Mouse (Mus musculus) layer of hippocampus, adult 9-11 months (tissue): ENCODE data around the gene Gast.

ENCODE experiments used
- DNase-seq: peaks from one replicate; pipeline ENCODE4 v3.0.0; 2022

Gast gene

DNA sequence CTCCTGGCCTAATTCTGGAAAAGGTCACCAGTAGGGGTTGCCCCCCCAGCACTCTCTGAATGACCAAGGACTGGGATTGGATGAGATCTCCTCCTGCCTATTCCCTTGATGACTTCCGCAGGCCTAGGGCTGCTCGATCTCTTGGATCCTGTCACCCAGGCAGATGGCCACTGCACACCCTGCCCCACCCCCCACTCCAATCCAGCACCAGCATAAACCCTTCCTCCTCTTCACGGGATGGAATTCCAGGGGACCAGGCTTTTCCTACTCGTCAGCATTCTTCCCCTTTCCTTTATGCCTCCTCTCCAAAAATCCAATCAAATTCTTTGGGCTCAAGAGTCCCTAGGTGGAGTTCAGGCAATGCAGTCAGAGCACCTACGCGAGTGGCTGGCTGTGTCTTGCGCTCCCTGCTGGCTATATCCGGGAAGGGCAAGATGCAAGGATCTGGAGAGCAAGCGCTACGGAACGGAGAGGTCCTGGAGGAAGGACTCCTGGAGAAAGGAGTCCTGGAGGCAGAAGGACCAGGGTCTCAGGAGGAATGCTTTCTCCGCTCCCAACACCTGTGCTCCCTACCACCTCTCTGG lies 28.9 kb downstream of the Gast start:
- DNase-seq: no peak

DNA sequence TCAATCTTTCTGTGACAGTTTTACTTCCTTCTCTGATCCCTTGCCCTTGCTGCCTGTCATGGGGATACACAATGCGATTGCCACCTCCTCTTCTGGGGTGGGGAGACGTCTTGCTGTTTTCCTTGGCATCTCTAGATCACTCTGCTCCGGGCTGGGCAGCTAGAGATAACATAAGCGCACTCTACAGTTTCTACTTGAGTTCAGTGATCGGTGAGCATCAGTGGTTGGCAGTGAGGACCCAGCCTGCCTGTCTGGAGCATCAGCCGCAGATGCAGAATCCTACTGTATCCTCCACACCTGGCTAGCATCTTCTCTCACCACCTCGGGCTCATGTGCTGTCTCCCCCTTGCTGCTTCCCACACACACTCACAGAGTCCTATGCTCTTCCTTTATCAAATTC lies 34.9 kb downstream of the Gast start:
- DNase-seq: no peak

DNA sequence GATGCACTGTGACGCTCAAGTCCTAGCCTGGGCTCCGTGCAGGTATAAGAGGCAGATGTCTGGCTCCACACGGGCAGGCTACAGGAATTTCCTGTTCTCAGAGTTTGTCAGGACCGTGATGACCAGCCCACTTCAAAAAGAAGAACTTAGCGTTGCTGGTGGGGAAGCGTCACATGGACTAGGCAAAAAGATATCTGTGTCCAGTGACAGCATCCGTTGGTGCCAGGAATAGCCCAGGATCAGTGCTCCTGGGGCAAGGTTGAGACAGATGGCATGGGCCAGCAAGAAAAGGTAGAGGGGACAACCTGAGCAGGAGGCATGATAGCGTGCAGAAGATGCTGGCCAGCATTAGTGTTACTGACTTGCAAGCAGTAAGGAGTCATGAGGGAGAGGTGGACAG lies 35.6 kb downstream of the Gast start:
- DNase-seq: no peak

DNA sequence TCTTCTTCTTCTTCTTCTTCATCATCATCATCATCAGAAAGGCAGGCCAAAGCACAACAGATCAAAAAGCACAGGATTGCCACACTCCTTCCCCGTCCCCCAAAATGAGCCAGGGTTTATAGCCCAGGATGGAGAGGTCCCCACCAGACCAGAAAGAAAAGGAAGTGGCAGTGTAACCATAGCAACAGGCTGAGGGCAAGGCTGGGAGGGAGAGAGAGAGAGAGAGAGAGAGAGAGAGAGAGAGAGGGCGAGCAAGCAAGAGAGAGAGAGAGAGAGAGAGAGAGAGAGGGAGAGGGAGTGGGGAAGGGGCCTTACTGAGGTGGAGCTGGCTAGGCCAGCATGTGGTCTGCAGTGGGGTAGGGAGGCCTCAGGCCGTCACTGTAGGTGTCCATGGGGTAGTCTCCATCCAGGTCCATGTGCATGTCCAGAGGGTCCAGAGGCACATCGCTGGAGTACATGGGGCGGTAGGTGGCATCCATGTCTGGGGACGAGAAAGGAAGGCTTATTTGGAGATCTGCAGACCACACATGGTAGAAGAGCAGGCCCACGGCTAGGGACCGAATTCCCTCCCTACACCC lies 37.9 kb downstream of the Gast start:
- DNase-seq: no peak

DNA sequence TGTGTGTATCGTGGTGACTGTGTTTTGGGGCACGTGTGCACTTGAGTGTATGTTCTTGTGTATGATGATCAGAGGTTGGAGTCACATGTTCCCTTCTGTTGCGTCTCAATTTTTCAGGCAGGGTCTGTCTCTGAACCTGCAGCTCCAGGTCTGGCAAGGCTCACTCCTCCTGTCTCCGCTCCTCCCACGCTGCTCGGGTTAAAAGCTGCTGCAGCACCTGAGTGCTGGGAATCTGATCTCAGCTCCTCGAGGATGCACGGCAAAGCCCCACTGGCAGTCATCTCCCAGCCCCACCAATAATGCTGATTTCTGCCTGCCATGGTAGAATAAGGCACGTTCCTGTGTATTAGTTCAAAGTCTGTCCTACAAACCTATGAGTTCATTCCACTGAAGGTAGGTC lies 40.9 kb downstream of the Gast start:
- no peak for DNase-seq

DNA sequence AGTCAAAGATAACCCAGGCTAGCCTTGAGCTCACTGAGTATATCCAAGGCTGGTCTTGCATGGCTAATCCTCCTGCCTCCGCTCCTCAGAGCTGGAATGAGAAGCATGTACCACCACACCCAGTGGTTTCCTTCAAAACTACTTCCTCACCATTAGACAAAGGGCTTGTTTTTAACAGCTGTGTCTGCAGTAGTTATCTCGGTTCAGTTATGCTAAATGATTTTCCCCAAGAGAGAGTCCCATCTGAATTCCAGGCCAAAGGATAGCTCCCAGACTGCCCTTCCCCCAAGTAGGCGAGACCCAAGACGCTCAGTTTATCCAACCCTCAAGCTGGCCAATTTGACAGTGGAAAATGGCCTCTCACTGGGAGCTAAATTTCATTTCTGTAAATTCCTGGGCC lies 41.8 kb downstream of the Gast start:
- DNase-seq: no peak

DNA sequence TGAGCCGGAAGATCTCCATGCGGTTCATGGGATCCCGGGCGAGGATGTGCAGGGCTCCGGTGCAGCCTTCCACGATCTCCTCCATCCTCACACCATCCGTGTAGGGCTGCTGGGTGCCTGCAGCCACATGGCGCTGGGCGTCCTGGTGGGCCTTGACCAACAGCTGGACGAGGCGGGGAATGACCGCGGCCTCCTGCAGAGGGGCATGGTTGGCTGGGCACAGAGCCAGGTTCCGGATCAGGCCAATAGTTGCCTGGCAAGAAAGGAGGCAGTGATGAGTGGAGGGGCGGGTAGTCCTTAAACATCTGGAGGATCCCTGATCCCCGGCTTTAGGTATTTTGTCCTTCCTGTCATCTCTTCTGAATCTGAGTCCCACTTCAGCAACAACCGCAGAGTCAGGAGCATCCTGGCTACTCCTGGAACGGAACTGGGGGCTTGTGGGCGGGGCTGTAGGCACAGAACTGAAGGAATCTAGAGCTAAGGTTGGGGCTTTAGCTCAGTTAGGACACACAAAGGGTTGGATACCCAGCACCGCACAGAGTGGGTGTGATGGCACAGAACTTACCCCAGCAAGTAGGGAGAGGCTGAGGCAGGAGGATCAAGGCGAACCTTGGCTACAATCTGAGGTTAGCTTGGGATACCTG lies 42.7 kb downstream of the Gast start:
- no peak for DNase-seq

DNA sequence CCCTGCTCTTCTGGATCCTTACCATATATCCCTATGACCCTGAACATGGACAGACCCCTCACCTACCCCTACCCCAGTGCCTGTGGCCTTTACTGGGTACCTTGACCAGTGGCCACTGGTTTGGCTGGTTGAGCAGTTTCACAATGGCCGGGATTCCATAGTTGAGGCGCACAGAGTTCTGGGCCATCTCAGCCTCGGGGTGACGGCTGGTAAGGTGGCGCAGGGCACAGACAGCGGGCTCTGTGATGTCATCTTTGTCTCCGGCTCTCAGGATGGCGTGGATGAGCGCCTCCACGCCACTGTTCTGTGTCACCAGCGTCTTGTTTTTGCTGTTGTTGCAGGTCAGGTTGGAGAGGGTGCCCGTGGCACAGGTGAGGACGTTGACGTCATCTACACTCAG lies 43.8 kb downstream of the Gast start:
- DNase-seq: no peak

DNA sequence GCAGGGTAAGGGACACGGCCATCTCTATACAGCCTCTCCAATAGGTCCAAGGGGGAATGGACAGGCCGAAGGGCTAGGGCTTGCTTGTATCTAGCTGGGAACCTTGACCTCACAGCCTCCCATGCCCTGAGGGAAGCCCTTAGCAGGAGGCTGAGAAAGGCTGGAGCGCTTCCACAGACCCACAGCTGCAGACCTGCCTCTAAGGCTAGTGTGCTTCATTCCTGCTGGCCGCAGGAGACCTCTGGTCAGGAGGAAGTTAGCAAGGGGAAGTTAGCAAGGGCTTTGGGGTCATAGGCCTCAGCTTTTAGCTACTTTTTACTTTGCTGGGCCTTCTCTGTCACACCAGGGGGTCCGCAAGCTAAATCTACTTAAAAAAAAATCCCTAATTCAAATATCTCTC lies 44.2 kb downstream of the Gast start:
- DNase-seq: no peak

DNA sequence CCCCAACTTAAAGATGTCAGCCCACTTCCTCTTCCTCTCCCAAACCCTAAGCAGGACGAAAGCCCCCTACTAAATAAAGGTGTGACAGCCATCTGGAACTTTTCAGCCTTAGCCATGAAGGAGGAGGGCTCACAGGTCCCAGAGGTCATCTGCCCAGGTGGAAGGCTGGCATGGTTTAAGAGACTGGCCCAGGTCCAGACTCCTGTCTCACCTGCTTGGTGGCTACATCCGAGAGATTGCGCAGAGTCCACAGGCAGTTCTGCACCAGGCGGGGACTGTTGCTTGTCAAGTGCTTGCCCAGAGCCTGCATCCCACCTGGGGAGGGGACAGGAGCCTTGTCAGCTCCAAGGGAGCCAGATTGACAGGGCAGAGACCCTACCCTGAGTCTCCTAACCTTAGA lies 45.1 kb downstream of the Gast start:
- DNase-seq: no peak

DNA sequence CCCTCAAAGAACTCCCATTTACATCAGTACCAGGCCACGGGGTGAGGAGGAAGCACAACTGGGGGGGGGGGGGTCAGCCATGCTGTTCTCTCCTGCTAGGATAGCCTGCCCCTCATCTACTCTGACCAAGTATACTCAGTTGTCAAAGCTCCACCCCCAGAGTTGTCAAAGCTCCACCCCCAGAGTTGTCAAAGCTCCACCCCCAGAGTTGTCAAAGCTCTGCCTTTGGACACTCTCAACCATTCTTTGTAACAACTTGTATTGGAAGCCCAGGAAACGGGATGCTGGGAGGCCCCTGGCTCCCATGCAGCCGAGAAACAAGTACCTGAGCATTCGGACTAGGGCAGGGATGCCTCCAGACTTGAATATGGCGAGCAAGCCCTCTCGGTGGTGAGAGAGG lies 48.5 kb downstream of the Gast start:
- no peak for DNase-seq

DNA sequence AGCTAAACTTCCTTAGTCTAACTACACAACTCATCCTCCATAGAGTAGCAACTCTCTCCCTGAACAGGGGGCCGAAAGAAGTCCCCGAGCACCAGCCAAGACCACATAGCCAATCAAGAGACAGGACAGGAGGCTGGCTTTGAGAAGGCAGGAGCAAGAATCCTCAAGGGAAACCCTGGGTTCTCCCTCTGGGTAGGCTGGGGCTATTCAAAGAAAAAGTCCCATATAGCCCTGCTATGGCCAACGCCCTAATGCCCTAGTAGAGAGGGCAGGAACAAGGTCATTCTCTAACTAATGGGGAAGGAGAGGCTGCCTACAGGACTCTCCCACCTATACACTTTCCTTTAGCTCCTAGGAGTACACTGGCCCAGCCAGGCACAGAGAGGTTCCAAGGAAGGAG lies 50.8 kb downstream of the Gast start:
- no peak for DNase-seq

DNA sequence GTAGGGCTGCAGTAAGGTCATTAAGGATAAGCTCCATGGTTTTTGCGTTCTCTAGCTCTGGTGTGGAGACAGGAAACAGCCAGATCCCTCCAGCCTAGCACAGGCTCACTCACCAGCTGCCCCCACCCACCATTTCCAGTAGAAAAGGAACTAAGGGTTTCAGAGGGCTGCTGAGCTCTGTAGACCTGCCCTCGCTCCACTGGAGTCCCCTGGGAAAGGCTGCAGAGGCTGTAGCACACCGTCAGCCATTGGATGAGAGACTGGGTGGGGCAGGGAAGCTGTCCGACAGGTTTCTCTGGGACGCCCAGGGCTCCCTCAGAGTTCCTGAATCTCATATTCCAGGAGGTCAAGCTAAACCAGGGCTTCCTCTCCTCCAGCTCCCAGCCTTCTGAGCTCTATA lies 52.4 kb downstream of the Gast start:
- DNase-seq: no peak
